Mouse (Mus musculus) gastrocnemius, postnatal 10 days (tissue): ENCODE results near the gene Vmn1r86. TPM values are rescaled to one million over a fixed set of nuclear protein-coding genes. Genes with fewer than 3 reads are reported as not detected.
"Not testable (repeated sequence)": the region's sequence is repeated elsewhere in the genome, so short reads cannot be mapped to it uniquely, and the experiment has no call there.

Experiments used
- DNase-seq: peaks from one replicate; pipeline ENCODE4 v3.0.0; 2021; ENCODE audit warnings: mixed read lengths
- long read RNA-seq, 2 experiments: library from polyadenylated mRNA; stranded (forward); transcript quantifications; one replicate each; pipeline ENCODE4 v2.0.0; 2021
- total RNA-seq, 2 experiments: library from RNA; stranded (reverse); gene quantifications; 2 replicates each; pipeline ENCODE4 v1.2.3; 2021

Gene Vmn1r86
- not detected for total RNA-seq
- long read RNA-seq, experiment 1, result 0 reads
- long read RNA-seq, experiment 2, result 0 reads

- DNase-seq, result no peak
Observed at GRCm38 (mm10) chr7:13119817-13120216, at the start of gene Vmn1r86. Gene Vmn1r86, minus strand, starts transcription at chr7:13119917.

GRCm38 (mm10) chr7:13159268-13159667, 39.6 kb upstream of the Vmn1r86 start, which contains the start of gene Vmn1r88:
Gene Vmn1r88, plus strand, starts transcription at chr7:13159568.
- no peak for DNase-seq

GRCm38 (mm10) chr7:13140057-13140456, 20.3 kb upstream of the Vmn1r86 start, which contains the start of gene Vmn1r87:
Gene Vmn1r87, minus strand, starts transcription at chr7:13140157.
- DNase-seq, result no peak

- no peak for DNase-seq
Observed at GRCm38 (mm10) chr7:13137340-13137739, 17.6 kb upstream of the Vmn1r86 start.

- DNase-seq, result no peak
Observed at GRCm38 (mm10) chr7:13131856-13132255, 12.1 kb upstream of the Vmn1r86 start.

- DNase-seq, result not testable (repeated sequence)
Observed at GRCm38 (mm10) chr7:13123554-13124153, 3.9 kb upstream of the Vmn1r86 start.

- DNase-seq, result no peak
Observed at GRCm38 (mm10) chr7:13095073-13095472, 24.6 kb downstream of the Vmn1r86 start, which contains the start of gene Vmn1r85. Gene Vmn1r85, minus strand, starts transcription at chr7:13095173.

GRCm38 (mm10) chr7:13072293-13072692, 47.4 kb downstream of the Vmn1r86 start:
- DNase-seq, result no peak

- DNase-seq, result not testable (repeated sequence)
Observed at GRCm38 (mm10) chr7:13063399-13063798, 56.3 kb downstream of the Vmn1r86 start.

GRCm38 (mm10) chr7:13059536-13059935, 60.2 kb downstream of the Vmn1r86 start:
- DNase-seq, result no peak

- no peak for DNase-seq
Observed at GRCm38 (mm10) chr7:13056913-13057700, 62.6 kb downstream of the Vmn1r86 start.

- peak; percentile 85 for DNase-seq
Observed at GRCm38 (mm10) chr7:13054287-13055010, 65.3 kb downstream of the Vmn1r86 start, which contains the start of gene Mzf1. Gene Mzf1, minus strand, starts transcription at chr7:13054764.

- DNase-seq, result no peak
Observed at GRCm38 (mm10) chr7:13053961-13054286, 65.8 kb downstream of the Vmn1r86 start.

GRCm38 (mm10) chr7:13053501-13053900, 66.2 kb downstream of the Vmn1r86 start:
- DNase-seq, result no peak

- DNase-seq, result no peak
Observed at GRCm38 (mm10) chr7:13053001-13053400, 66.7 kb downstream of the Vmn1r86 start.

Other genes with a start within 250 kb of the Vmn1r86 start
- gene Zfp128, start 238.7 kb downstream of the Vmn1r86 start, total RNA-seq, result 1 to 10 TPM; 2.1 to 3.0 TPM
- 1 to 10 TPM; 2.9 to 4.5 TPM for gene Zscan22, start 222.1 kb downstream of the Vmn1r86 start, total RNA-seq
- 100 to 1,000 TPM; 858 to 886 TPM for gene Rps5, start 197.6 kb downstream of the Vmn1r86 start, total RNA-seq
- under 1 TPM; 0.26 to 0.34 TPM for gene Rnf225, start 192.5 kb downstream of the Vmn1r86 start, total RNA-seq
- gene Zfp324, start 154.1 kb downstream of the Vmn1r86 start, total RNA-seq, result 1 to 10 TPM; 2.8 to 4.8 TPM
- gene Zfp446, start 142.1 kb downstream of the Vmn1r86 start, total RNA-seq, result 1 to 10 TPM; 2.1 to 3.8 TPM
- gene Slc27a5, start 121.7 kb downstream of the Vmn1r86 start, total RNA-seq, result under 1 TPM in 1 of 2 experiments, not detected in 1; 0.16 TPM
- 100 to 1,000 TPM; 118 to 161 TPM for gene Trim28, start 120.8 kb downstream of the Vmn1r86 start, total RNA-seq
- gene Zbtb45, start 109.9 kb downstream of the Vmn1r86 start, total RNA-seq, result 1 to 10 TPM; 5.5 to 6.6 TPM
- gene Chmp2a, start 85.1 kb downstream of the Vmn1r86 start, total RNA-seq, result 100 to 1,000 TPM; 114 to 123 TPM
- gene Ube2m, start 81.6 kb downstream of the Vmn1r86 start, total RNA-seq, result 100 to 1,000 TPM; 153 to 168 TPM
- gene Mzf1, start 65.2 kb downstream of the Vmn1r86 start, total RNA-seq, result 1 to 10 TPM; 1.2 to 1.5 TPM
- gene Vmn1r85, start 24.7 kb downstream of the Vmn1r86 start, total RNA-seq, result not detected
- gene Vmn1r87, start 20.2 kb upstream of the Vmn1r86 start, total RNA-seq, result not detected
- gene Vmn1r88, start 39.7 kb upstream of the Vmn1r86 start, total RNA-seq, result under 1 TPM; 0.07 to 0.11 TPM
- not detected for gene Vmn1r89, start 93.1 kb upstream of the Vmn1r86 start, total RNA-seq
- 10 to 100 TPM in 1 of 2 experiments, 1 to 10 TPM in 1; 9.6 to 16.5 TPM for gene Lig1, start 157.4 kb upstream of the Vmn1r86 start, total RNA-seq
- gene Zswim9, start 158.8 kb upstream of the Vmn1r86 start, total RNA-seq, result 1 to 10 TPM; 5.4 to 7.0 TPM
- gene Pla2g4c, start 204.7 kb upstream of the Vmn1r86 start, total RNA-seq, result under 1 TPM in 1 of 2 experiments, not detected in 1; 0.43 TPM